ENCODE assay signal across 8 mouse cellular contexts in genomic region chr11:80153857-80154495, GRCm38 (mm10). TPM values are rescaled to one million over a fixed set of nuclear protein-coding genes. Genes with fewer than 3 reads are reported as not detected.
DNase-seq lines count a peak whose midpoint lies in the region; ATAC-seq and TF ChIP-seq lines count a peak whose summit lies in the region.

TSS of gene Adap2 (plus strand) at chr11:80154105.

- peak within 1 kb of the TSS; percentile 40 for H3K9ac ChIP-seq in forebrain, embryonic 14.5 days (ENCODE audit: low read length)
- peak within 1 kb of the TSS; percentile 76 for H3K9ac ChIP-seq in liver, postnatal 0 days (replicated peaks)
- H3K9ac ChIP-seq in neural tube, embryonic 13.5 days, result peak within 1 kb of the TSS; percentile 66
- peak within 1 kb of the TSS; percentile 69 for H3K9ac ChIP-seq in stomach, postnatal 0 days (ENCODE audit: low read length)

- intact Hi-C loops in heart, postnatal 14 days (cut with DNase I), result no loop called here

- peak within 1 kb of the TSS; percentile 58 for H3K4me2 ChIP-seq in forebrain, embryonic 14.5 days (ENCODE audit: low read length)
- H3K4me2 ChIP-seq in liver, postnatal 0 days (ENCODE audit: low read depth, low read length), result peak within 1 kb of the TSS; percentile 79
- H3K4me2 ChIP-seq in neural tube, embryonic 13.5 days, result peak within 1 kb of the TSS; percentile 70
- H3K4me2 ChIP-seq in stomach, postnatal 0 days (replicated peaks; ENCODE audit: low read depth), result peak within 1 kb of the TSS; percentile 80

- no peak for TF ChIP-seq EP300 in liver, postnatal 0 days (IDR thresholded peaks at IDR 0.05; ENCODE audit: low read depth)
- no peak for TF ChIP-seq EP300 in stomach, postnatal 0 days (optimal IDR thresholded peaks at IDR 0.05)

- peak; percentile 75 for ATAC-seq in forebrain, embryonic 14.5 days
- ATAC-seq in liver, postnatal 0 days, result peak; percentile 95
- peak; percentile 76 for ATAC-seq in neural tube, embryonic 13.5 days (ENCODE audit: low read depth)
- ATAC-seq in stomach, postnatal 0 days (ENCODE audit: low FRiP score, low TSS enrichment), result peak; percentile 94

- peak; percentile 52 to 54 for DNase-seq in cerebellum, adult 18-20 months
- DNase-seq in forebrain, embryonic 14.5 days (ENCODE audit: low spot score), result peak; percentile 65
- DNase-seq in heart, postnatal 14 days, result peak; percentile 94 to 95
- DNase-seq in large intestine, adult 2 months (ENCODE audit: low read depth, low spot score), result peak; percentile 67
- peak; percentile 95 for DNase-seq in liver, postnatal 0 days
- peak; percentile 93 for DNase-seq in stomach, postnatal 0 days (ENCODE audit: low spot score)

- peak within 1 kb of the TSS; percentile 92 for H3K4me3 ChIP-seq in E14TG2a.4 (replicated peaks; ENCODE audit: low read length)
- H3K4me3 ChIP-seq in forebrain, embryonic 14.5 days (ENCODE audit: low read depth, low read length), result peak within 1 kb of the TSS; percentile 38
- H3K4me3 ChIP-seq in liver, postnatal 0 days (ENCODE audit: low read depth, low read length), result peak within 1 kb of the TSS; percentile 69
- peak within 1 kb of the TSS; percentile 52 for H3K4me3 ChIP-seq in neural tube, embryonic 13.5 days
- H3K4me3 ChIP-seq in stomach, postnatal 0 days (ENCODE audit: low read depth, low read length), result peak within 1 kb of the TSS; percentile 64

- no peak within 1 kb of the TSS for H3K27ac ChIP-seq in forebrain, embryonic 14.5 days (ENCODE audit: low read depth, low read length)
- peak within 1 kb of the TSS; percentile 41; the same call in 1 of the 2 replicates for H3K27ac ChIP-seq in liver, postnatal 0 days (ENCODE audit: low read depth)
- H3K27ac ChIP-seq in neural tube, embryonic 13.5 days (replicated peaks), result no peak within 1 kb of the TSS
- 0 out of 2 replicates have a peak within 1 kb of the TSS, but pooled peaks have one; percentile 24 for H3K27ac ChIP-seq in stomach, postnatal 0 days (replicated peaks)

- peaks cover 24% of the 10 kb centered on the region for H3K36me3 ChIP-seq in E14TG2a.4 (ENCODE audit: insufficient read depth, low read length)
- no peaks in the 10 kb centered on the region for H3K36me3 ChIP-seq in forebrain, embryonic 14.5 days (ENCODE audit: control insufficient read depth, insufficient read depth, low read length)
- H3K36me3 ChIP-seq in liver, postnatal 0 days (replicated peaks; ENCODE audit: insufficient read depth, low read length), result peaks cover 5% of the 10 kb centered on the region; the same call in 1 of the 2 replicates
- H3K36me3 ChIP-seq in neural tube, embryonic 13.5 days, result no peaks in the 10 kb centered on the region
- no peaks in the 10 kb centered on the region for H3K36me3 ChIP-seq in stomach, postnatal 0 days (ENCODE audit: control insufficient read depth, insufficient read depth, low read length)

- no peak for TF ChIP-seq CTCF in E14TG2a.4 (conservative IDR thresholded peaks at IDR 0.05; ENCODE audit: low read length)
- no peak for TF ChIP-seq CTCF in liver, postnatal 0 days (IDR thresholded peaks at IDR 0.05; ENCODE audit: low read depth)
- TF ChIP-seq CTCF in stomach, postnatal 0 days (IDR thresholded peaks at IDR 0.05; ENCODE audit: low read depth), result 0 out of 2 replicates have a peak, but pooled peaks have one; percentile 5

- H3K4me1 ChIP-seq in E14TG2a.4 (replicated peaks; ENCODE audit: low read depth, low read length), result peaks cover 22% of the 10 kb centered on the region
- H3K4me1 ChIP-seq in forebrain, embryonic 14.5 days (ENCODE audit: control insufficient read depth, insufficient read depth, low read length), result no peaks in the 10 kb centered on the region
- H3K4me1 ChIP-seq in liver, postnatal 0 days (ENCODE audit: insufficient read depth), result peaks cover 28% of the 10 kb centered on the region
- H3K4me1 ChIP-seq in neural tube, embryonic 13.5 days (replicated peaks), result peaks cover 9% of the 10 kb centered on the region
- H3K4me1 ChIP-seq in stomach, postnatal 0 days (replicated peaks; ENCODE audit: control insufficient read depth, insufficient read depth), result no peaks in the 10 kb centered on the region

- H3K9me3 ChIP-seq in E14TG2a.4 (ENCODE audit: low read length), result no peaks in the 10 kb centered on the region
- no peaks in the 10 kb centered on the region for H3K9me3 ChIP-seq in forebrain, embryonic 14.5 days (replicated peaks; ENCODE audit: control insufficient read depth, low read length)
- H3K9me3 ChIP-seq in liver, postnatal 0 days (ENCODE audit: low read length), result no peaks in the 10 kb centered on the region
- H3K9me3 ChIP-seq in neural tube, embryonic 13.5 days, result no peaks in the 10 kb centered on the region
- no peaks in the 10 kb centered on the region for H3K9me3 ChIP-seq in stomach, postnatal 0 days (ENCODE audit: control insufficient read depth, low read length)

- WGBS in forebrain, embryonic 14.5 days, result 1% methylated on average over 47 of the region's 47 CpGs
- WGBS in large intestine, adult 2 months, result under 1% methylated on average over 47 of the region's 47 CpGs
- WGBS in liver, postnatal 0 days (ENCODE audit: insufficient replicate concordance), result 3% methylated on average over 43 of the region's 47 CpGs
- 2% methylated on average over 47 of the region's 47 CpGs for WGBS in neural tube, embryonic 13.5 days
- WGBS in stomach, postnatal 0 days, result 2% methylated on average over 36 of the region's 47 CpGs

- H3K27me3 ChIP-seq in E14TG2a.4 (ENCODE audit: insufficient read depth, low read length), result peaks cover 24% of the 10 kb centered on the region
- peaks cover 32% of the 10 kb centered on the region for H3K27me3 ChIP-seq in forebrain, embryonic 14.5 days (replicated peaks; ENCODE audit: control insufficient read depth, insufficient read depth, low read length)
- peaks cover 12% of the 10 kb centered on the region for H3K27me3 ChIP-seq in liver, postnatal 0 days (ENCODE audit: insufficient read depth, low read length)
- peaks cover 51% of the 10 kb centered on the region for H3K27me3 ChIP-seq in neural tube, embryonic 13.5 days
- 0 out of 2 replicates have a peak, but pooled peaks cover 2% of the 10 kb centered on the region for H3K27me3 ChIP-seq in stomach, postnatal 0 days (ENCODE audit: control insufficient read depth, insufficient read depth, low read length)

RNA-seq across cellular contexts. Expression of gene Adap2, which starts in this region (rescaled TPM):
- polyA plus RNA-seq in forebrain, embryonic 14.5 days (2014; fragmentation: Nextera tagmentation; extraction: Ambion mirVana), result 2.0 TPM in 2 replicates
- total RNA-seq in heart, postnatal 14 days (2021), result 10 to 100 TPM; 16.9 to 17.6 TPM
- 6.4 and 15.3 TPM in 2 replicates for polyA plus RNA-seq in large intestine, adult 2 months (2012; rRNA removed)
- 10.8 and 12.1 TPM in 2 replicates for polyA plus RNA-seq in liver, postnatal 0 days (2015; fragmentation: Nextera tagmentation; extraction: Ambion mirVana)
- 3.6 and 3.9 TPM in 2 replicates for polyA plus RNA-seq in neural tube, embryonic 13.5 days (2015; fragmentation: Nextera tagmentation; extraction: Ambion mirVana)
- polyA plus RNA-seq in stomach, postnatal 0 days (2015; fragmentation: Nextera tagmentation; extraction: Ambion mirVana), result 3.6 and 5.4 TPM in 2 replicates

Comparison
In these comparisons a context has a peak if more than half of its experiments do, and no peak if none do; other contexts are left out.
1. H3K4me3 ChIP-seq: peak in every context shown above with its lines; median percentile 92 in E14TG2a.4; 69 in liver, postnatal 0 days; 64 in stomach, postnatal 0 days; 52 in neural tube, embryonic 13.5 days; 38 in forebrain, embryonic 14.5 days.
2. H3K27ac ChIP-seq: peak in liver, postnatal 0 days (single experiment) and stomach, postnatal 0 days (single experiment); none in forebrain, embryonic 14.5 days (single experiment) and neural tube, embryonic 13.5 days (single experiment).
3. Peak in every context shown above with its lines, with median percentiles within 50 percentile points of each other: DNase-seq, ATAC-seq, H3K4me2 ChIP-seq and H3K9ac ChIP-seq.